Mouse (Mus musculus) lung, embryonic 14.5 days (tissue): ENCODE measurements around the gene Impg1. TPM values are rescaled to one million over a fixed set of nuclear protein-coding genes. Genes with fewer than 3 reads are reported as not detected.

Experiments
- ATAC-seq: fragments of 200-750 bp; cut with Nextera tagmentation; 2 replicates; pipeline ENCODE4 v1.8.0; 2017; ENCODE audit warnings: mild to moderate bottlenecking, moderate TSS enrichment, moderate library complexity; ENCODE audit not compliant: insufficient read depth
- DNase-seq: peaks from one replicate; pipeline ENCODE4 v3.0.0-alpha.2; 2015
- H3K27ac ChIP-seq: fragments of 300-500 bp; sonication (generic); 2 replicates; pipeline ENCODE4 v1.5.1; 2014; ENCODE audit warnings: low read depth, mild to moderate bottlenecking, moderate library complexity
- H3K27me3 ChIP-seq: fragments of 300-500 bp; sonication (generic); 2 replicates; pipeline ENCODE4 v1.6.1; 2014; ENCODE audit warnings: low read length, control low read depth; ENCODE audit not compliant: insufficient read depth
- H3K36me3 ChIP-seq: fragments of 300-500 bp; sonication (generic); 2 replicates; pipeline ENCODE4 v1.6.1; 2014; ENCODE audit warnings: control low read depth; ENCODE audit not compliant: insufficient read depth
- H3K4me1 ChIP-seq: fragments of 300-500 bp; sonication (generic); 2 replicates; pipeline ENCODE4 v1.6.1; 2014; ENCODE audit warnings: antibody characterized with exemption, control low read depth; ENCODE audit not compliant: insufficient read depth
- H3K4me2 ChIP-seq: fragments of 300-500 bp; sonication (generic); 2 replicates; pipeline ENCODE4 v1.6.1; 2014; ENCODE audit warnings: mild to moderate bottlenecking
- H3K4me3 ChIP-seq: fragments of 300-500 bp; sonication (generic); 2 replicates; pipeline ENCODE4 v1.5.1; 2014; ENCODE audit warnings: low read depth, low read length
- H3K9ac ChIP-seq: fragments of 300-500 bp; sonication (generic); 2 replicates; pipeline ENCODE4 v1.6.1; 2014
- H3K9me3 ChIP-seq: fragments of 300-500 bp; sonication (generic); 2 replicates; pipeline ENCODE4 v1.6.1; 2016; ENCODE audit warnings: low read depth, low read length, control low read depth
- CTCF ChIP-seq: IDR thresholded peaks from 2 replicates; pipeline ENCODE4 v1.5.1; 2016; ENCODE audit warnings: antibody characterized with exemption, low read depth
- WGBS: fragments of 180-500 bp; shearing (Covaris S2); extraction: QIAGEN DNeasy Blood & Tissue Kit; methylation state at CpG from one replicate; pipeline ENCODE4 v1.1.7; 2014; 5-methylcytosine and 5-hydroxymethylcytosine counted together
- polyA plus RNA-seq: library from polyadenylated mRNA; unstranded; fragments of >200 nt; fragmentation: Nextera tagmentation; extraction: Ambion mirVana; gene quantifications from 2 replicates; pipeline ENCODE4 v1.2.1, GENCODE M21; 2014

The Impg1 gene
- polyA plus RNA-seq, 1 experiment from 2014 or later, result 0.05 TPM

DNA sequence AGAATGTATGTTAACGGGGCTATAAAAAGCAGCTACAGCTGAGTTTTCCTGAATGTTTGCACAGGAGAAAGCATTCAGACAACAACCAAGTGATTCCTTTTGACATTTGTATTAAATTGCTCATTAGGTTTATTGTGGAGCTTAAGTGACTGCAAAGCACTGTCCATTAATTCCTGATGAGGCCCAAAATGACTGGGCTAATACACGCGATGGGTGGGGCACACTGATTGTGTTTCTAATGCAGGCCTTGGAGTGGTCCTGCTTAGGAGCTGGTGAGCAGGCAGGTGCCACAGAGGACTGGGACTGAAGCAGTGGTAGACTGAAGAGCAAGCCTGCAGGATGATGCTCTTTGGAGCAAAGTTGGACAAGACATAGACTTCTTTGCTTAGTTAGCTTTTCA, 73.9 kb downstream of the Impg1 start:
- Histone ChIP-seq H3K36me3 (no peaks in the 10 kb centered on the region), H3K4me1 (no peaks in the 10 kb centered on the region), H3K4me2 (no peak overlapping the region), H3K4me3 (no peak overlapping the region), H3K9ac (no peak overlapping the region), H3K27me3 (no peaks in the 10 kb centered on the region), H3K9me3 (no peaks in the 10 kb centered on the region), H3K27ac (no peak overlapping the region)
- 83% methylated on average over 3 of the region's 3 CpGs for WGBS
- TF ChIP-seq CTCF, result no peak
- DNase-seq (no peak), ATAC-seq (no peak)

DNA sequence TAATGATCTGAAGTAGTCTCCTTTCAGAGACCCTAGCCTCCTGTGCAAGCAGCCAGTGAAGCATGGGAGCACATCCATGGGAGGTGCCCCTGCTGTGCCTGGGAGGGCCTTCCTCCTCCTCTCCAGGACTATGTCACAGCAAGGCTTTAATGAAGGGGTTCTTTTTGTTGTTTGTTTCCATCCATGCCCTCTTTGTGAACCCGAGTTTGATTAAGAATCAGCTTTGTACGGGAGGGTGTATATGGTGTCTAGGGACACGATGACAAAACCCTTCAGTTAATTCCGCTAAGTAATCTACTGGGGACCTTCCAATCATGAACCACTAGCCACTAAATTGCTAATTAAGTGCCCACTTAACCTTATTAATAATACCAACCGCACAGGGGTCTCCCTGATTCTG, 74.3 kb downstream of the Impg1 start:
- H3K27me3 ChIP-seq, result no peaks in the 10 kb centered on the region
- H3K9ac ChIP-seq, result no peak overlapping the region
- H3K36me3 ChIP-seq, result no peaks in the 10 kb centered on the region
- no peaks in the 10 kb centered on the region for H3K4me1 ChIP-seq
- no peak for ATAC-seq
- no peak overlapping the region for H3K4me2 ChIP-seq
- 78% methylated on average over 5 of the region's 5 CpGs for WGBS
- DNase-seq, result no peak
- H3K4me3 ChIP-seq, result no peak overlapping the region
- H3K27ac ChIP-seq, result no peak overlapping the region
- no peaks in the 10 kb centered on the region for H3K9me3 ChIP-seq
- TF ChIP-seq CTCF, result no peak

DNA sequence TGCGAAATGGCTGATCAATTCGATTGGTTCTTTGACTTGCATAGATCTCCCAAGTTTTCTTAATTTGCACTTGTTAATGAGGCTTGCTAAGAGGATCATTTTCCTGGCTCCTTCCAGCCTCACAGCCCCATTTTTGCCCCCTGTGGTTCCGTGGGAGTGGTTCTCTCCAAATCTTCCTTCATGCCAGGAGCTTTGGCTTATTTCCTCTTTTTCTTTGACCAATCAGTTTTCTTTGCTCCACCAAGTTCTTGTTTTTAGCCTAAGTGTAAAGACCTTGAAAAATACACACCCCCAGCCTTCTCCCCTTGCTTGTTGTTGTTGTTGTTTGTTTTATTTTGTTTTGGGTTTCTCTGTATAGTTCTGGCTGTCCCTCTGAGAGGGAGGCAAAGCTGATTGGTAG, 77.4 kb downstream of the Impg1 start:
- Histone ChIP-seq H3K36me3 (no peaks in the 10 kb centered on the region), H3K9me3 (no peaks in the 10 kb centered on the region), H3K4me1 (no peaks in the 10 kb centered on the region), H3K9ac (no peak overlapping the region), H3K27me3 (no peaks in the 10 kb centered on the region), H3K4me2 (no peak overlapping the region), H3K27ac (no peak overlapping the region), H3K4me3 (no peak overlapping the region)
- TF ChIP-seq CTCF, result no peak
- 92% methylated on average over 3 of the region's 3 CpGs for WGBS
- DNase-seq (no peak), ATAC-seq (no peak)

- ATAC-seq (peak; percentile 76; the same call in 1 of the 2 replicates), DNase-seq (peak; percentile 83)
- Histone ChIP-seq H3K27ac (no peak overlapping the region), H3K4me3 (no peak overlapping the region), H3K27me3 (no peaks in the 10 kb centered on the region), H3K9ac (no peak overlapping the region), H3K4me1 (no peaks in the 10 kb centered on the region), H3K4me2 (no peak overlapping the region), H3K9me3 (no peaks in the 10 kb centered on the region), H3K36me3 (no peaks in the 10 kb centered on the region)
- TF ChIP-seq CTCF, result peak; percentile 58
- 20% methylated on average over 5 of the region's 5 CpGs for WGBS
Measured at GRCm38 (mm10) chr9:80386492-80386891, 78.8 kb downstream of the Impg1 start.

DNA sequence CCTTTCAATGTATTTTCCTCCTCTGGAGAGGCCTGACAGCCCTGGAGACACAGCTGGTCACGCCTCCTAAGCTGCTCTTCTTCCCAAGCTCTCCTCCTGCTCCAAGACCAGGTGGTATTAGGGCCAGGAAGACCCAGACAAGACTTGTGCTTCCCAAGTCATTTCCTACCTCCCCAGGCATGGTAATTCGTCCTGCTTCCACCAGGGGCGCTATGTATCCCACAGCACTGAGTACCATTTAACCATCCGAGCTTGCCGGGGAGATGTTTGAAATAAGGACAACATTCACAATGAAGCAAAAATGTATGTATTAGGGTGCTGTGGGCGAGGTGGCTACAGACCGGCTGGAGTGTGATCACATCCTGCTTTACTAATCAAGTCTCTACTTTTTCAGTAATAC, 79.3 kb downstream of the Impg1 start:
- no peak overlapping the region for H3K9ac ChIP-seq
- peak; percentile 74 for TF ChIP-seq CTCF
- ATAC-seq, result no peak

GRCm38 (mm10) chr9:80382711-80383110, 82.6 kb downstream of the Impg1 start:
- peak; percentile 17 for DNase-seq
- Histone ChIP-seq H3K4me3 (no peak overlapping the region), H3K4me2 (no peak overlapping the region), H3K9me3 (no peaks in the 10 kb centered on the region), H3K27ac (no peak overlapping the region), H3K36me3 (no peaks in the 10 kb centered on the region), H3K27me3 (no peaks in the 10 kb centered on the region), H3K9ac (no peak overlapping the region), H3K4me1 (no peaks in the 10 kb centered on the region)
- 54% methylated on average over 4 of the region's 4 CpGs for WGBS
- ATAC-seq, result no peak
- no peak for TF ChIP-seq CTCF

More for the DNA sequence above, 79.3 kb downstream of the Impg1 start:
- peak; percentile 50 for DNase-seq
- Histone ChIP-seq H3K4me1 (no peaks in the 10 kb centered on the region), H3K27me3 (no peaks in the 10 kb centered on the region), H3K4me3 (no peak overlapping the region), H3K9me3 (no peaks in the 10 kb centered on the region), H3K27ac (no peak overlapping the region), H3K4me2 (no peak overlapping the region), H3K36me3 (no peaks in the 10 kb centered on the region)
- 48% methylated on average over 7 of the region's 7 CpGs for WGBS

GRCm38 (mm10) chr9:80380078-80380645, 85.1 kb downstream of the Impg1 start:
- Histone ChIP-seq H3K4me3 (no peak overlapping the region), H3K27ac (no peak overlapping the region), H3K4me1 (no peaks in the 10 kb centered on the region), H3K27me3 (no peaks in the 10 kb centered on the region), H3K36me3 (no peaks in the 10 kb centered on the region), H3K9ac (no peak overlapping the region), H3K4me2 (no peak overlapping the region), H3K9me3 (no peaks in the 10 kb centered on the region)
- DNase-seq, result no peak
- no peak for TF ChIP-seq CTCF
- no peak for ATAC-seq
- WGBS, result 91% methylated on average over 2 of the region's 2 CpGs

DNA sequence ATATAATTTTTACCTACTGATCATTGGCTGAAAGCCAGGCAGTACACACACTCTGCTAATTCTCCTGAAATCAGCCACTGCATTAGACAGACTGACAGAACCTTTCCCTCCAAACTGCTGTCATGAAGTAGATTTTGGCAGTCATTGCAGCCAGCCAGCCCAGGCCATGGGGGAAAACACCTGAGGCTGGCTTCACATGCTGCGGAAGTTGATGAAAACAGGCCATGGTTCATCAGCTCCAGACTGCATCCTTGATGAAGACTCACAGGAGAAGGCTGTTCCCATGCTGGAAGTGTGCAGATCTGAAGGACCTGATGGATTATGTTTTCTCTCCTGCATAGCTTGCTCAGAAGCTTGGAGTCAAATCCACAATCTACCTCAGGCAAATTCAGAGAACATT, 91.2 kb downstream of the Impg1 start:
- no peaks in the 10 kb centered on the region for H3K4me1 ChIP-seq
- H3K27ac ChIP-seq, result no peak overlapping the region
- DNase-seq (no peak), ATAC-seq (no peak)
- H3K4me2 ChIP-seq, result no peak overlapping the region
- H3K9me3 ChIP-seq, result no peaks in the 10 kb centered on the region
- H3K36me3 ChIP-seq, result no peaks in the 10 kb centered on the region
- no peak overlapping the region for H3K9ac ChIP-seq
- no peak overlapping the region for H3K4me3 ChIP-seq
- TF ChIP-seq CTCF, result no peak
- H3K27me3 ChIP-seq, result no peaks in the 10 kb centered on the region
- 79% methylated on average over 1 of the region's 1 CpGs for WGBS
